Mouse (Mus musculus) adrenal gland (tissue): ENCODE measurements around the gene Agap1.

ENCODE experiments used
- intact Hi-C: fragments of 180-260 bp; cut with DNase I; formaldehyde crosslinking; loops from one replicate; pipeline ENCODE4 v1.15.1; 2025

Gene Agap1

DNA sequence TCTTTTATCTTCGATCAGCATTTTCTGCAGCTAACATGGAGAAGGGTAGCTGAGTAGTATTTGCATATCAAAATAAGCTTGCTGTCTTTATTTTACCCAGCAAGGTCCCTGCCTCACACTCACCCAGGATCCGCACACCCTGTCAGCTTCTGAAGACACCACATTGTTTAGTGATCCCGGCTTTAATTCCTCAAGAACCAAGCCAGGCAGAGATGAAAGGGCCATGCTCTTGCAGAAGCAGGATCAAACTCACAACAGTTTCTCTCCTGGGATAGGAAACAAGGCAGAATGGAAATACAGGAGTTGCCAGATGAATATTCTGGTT, 285.1 kb downstream of the Agap1 start:
- intact Hi-C loops: no loop called here

DNA sequence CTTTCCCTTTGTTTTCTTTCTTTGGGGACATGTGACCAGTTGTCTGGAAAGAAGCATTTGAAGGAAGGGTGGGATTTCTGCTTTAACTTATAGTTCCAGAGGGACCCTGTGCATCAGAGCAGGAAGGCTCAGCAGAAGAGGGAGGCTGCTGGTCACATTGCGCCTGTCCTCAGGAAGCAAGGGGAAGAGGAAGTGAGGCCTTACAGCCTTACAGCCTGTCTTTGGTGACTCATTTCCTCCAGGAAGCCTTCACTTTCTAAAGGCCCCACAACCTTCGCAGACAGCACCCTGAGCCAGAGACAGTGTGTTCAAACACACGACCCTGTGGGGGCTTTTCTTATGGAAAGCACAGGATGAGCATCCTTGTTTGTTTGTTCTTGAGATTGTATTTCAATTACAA, 287.8 kb downstream of the Agap1 start:
- intact Hi-C loops: no loop called here

DNA sequence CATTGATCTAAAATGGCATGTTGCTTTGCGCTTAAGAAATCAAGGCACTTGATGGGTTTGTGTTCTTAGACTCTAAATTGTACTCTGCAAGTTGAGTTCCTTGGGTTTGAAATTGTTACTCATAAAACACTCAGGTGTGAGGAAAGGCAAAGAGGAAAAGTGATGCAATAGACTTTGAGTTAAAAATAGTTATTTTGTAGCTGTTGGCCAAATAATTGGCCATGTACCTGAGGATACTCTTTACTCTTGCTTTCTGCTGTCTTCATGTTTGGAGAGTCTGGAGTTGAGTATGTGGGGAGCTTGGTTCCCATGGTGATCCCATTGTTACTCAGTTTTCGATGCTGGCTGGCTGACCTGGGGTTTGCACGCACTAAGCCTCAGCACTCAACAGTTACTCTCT, 291.6 kb downstream of the Agap1 start:
- intact Hi-C loops: no loop called here

DNA sequence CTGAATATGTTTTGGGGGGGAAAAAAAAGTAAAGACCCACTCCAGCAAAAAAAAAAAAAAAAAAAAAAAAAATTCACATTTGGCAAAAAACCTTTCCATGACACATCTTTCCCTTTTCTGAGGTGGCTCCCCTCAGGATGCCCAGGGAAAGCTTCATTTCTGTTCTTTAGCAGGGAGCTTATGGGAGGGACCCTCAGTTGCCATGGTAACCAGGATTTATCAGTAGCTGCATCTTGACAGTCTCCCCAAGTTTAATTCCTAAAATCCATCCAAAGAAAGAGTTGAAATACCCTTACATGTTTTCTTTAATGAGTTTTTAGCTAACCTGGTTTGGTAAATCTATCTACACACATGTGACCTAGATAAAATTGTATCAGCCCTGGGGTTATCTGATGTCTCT, 295.1 kb downstream of the Agap1 start:
- intact Hi-C loops: loop anchor here (10.0 kb wide), 1 partner anchor 195 kb away; no protein-coding TSS in a partner anchor

DNA sequence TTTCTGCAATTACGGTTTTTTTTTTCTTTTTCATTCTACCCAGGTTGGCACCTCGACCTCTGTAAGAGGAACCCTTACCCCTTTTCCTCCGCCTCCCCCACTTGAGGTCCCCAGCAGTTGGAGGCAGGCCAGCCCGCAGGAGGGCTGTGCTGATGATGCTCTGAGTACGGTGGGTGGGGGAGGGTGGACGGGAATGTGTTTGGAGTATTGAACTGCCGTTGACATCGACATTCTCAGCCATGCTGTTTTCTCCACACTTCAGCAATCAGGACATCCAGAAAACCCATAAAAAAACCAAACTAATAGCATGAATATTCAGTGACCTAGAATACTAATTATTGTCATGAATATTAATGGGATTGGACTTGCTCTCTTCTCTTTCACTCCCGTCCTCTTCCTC, 295.9 kb downstream of the Agap1 start:
- intact Hi-C loops: loop anchor here (10.0 kb wide), 1 partner anchor 194 kb away; no protein-coding TSS in a partner anchor

DNA sequence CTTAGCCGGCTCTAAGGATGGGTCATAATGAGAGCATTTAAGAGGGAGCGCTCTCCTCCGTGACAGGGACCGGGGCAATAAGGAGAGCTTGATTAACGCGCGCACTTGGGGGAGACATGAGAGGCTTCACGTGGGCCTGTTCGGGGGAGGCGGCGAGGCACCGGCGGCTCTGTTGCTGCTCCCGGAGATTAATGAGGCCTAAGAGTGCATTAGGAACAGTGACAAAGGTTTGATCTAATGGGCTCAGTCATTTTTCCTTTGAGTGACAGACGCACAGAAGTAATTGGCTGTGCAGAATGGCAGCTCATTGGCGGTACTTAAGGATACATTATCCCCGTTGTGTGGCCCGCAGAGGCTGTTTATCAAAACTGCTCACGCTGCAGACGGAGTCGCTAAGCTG, 296.3 kb downstream of the Agap1 start:
- intact Hi-C loops: loop anchor here (10.0 kb wide), 1 partner anchor 194 kb away; no protein-coding TSS in a partner anchor

DNA sequence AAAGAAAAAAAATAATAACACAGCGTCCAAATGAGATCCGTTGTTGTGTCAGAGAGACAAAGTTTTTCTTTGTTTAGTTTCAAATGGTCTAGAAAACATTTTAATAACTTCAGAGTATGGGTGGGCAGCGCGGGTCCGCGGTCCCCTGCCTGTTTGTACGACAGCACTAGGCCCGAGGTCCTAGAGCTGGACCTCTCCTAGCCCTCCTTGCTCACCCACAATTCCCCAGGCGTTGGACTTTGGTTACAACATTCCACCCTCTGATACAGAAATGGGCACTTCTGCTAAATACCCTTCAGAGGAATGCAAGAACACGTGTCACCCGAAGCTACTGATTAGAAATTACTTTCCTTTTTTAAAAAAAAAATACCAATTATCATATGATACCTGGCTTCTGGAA, 296.7 kb downstream of the Agap1 start:
- intact Hi-C loops: loop anchor here (10.0 kb wide), 1 partner anchor 193 kb away; no protein-coding TSS in a partner anchor

DNA sequence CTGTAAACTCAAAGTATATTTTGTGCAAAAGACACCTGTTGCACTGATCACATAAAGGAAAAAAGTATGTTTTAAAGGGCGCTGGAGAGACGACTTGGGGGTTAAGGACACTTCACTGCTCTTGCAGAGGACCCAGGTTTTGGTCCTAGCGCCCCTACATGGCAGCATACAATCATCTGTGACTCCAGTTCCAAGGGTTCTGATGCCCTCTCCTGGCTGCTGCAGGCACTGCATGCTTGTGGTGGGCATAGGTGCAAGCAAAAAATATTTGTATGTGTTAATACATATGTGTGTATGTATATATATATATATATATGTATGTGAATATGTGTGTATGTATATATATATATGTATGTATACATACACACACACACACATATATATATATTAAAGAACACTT, 298.1 kb downstream of the Agap1 start:
- intact Hi-C loops: loop anchor here (10.0 kb wide), 1 partner anchor 192 kb away; no protein-coding TSS in a partner anchor

DNA sequence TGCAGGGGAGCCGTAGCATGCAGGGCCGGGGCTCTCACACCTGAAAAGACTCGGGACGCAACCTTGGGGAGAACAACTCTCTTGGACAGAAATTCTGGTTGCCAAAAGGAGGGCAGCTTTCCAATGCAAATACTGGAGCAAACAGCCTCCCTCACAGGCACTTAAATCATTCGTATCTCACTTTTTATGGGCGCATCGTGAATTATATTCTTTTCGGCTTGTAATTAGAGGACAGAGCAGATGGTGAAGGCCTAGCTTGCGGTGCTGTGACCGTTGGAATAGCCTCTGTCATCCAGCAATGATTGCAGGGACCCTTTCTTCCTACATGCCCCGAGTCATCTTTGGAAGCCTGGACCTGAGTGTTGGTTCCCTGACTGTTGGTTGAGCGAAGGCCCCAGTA, 300.8 kb downstream of the Agap1 start:
- intact Hi-C loops: loop anchor here (10.0 kb wide), 1 partner anchor 189 kb away; no protein-coding TSS in a partner anchor

DNA sequence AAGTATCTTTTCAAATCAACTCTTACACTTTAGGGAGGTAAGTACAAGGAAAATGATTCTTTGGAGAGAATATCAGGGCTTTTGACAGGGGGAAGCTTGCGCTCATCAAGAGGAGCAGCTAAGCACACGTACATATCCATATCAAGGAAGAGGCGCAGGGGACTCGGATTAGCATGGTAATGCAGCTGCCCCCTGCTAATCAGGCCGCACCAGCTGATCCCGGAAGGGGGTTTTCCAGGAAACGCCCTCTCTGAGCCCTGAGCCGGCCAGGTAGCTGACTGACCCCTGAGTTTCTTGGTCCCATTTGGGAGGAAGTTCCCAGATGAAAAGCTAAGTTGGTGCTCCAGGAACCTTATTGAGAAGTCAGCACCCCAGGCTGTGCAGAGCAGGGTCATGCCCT, 301.8 kb downstream of the Agap1 start:
- intact Hi-C loops: loop anchor here (10.0 kb wide), 1 partner anchor 188 kb away; no protein-coding TSS in a partner anchor

DNA sequence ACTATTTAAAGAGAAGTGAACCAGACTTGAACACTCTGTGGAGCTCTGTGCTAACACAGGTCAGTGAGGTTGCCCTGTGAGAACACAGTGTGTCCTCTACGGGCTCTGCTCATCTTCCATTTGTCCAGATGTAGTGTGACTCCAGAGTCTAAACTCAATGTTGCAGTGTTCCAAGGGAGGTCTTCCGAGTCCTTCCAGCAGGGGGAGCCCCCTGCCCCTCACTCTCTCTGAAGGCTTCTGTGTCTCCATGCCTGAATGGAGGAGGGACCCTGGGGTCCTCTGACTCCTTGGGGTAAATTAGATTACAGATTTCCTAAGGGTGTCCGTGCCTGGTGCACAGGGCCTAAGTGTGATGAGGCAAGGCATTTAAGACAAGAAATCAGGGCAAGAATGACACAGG, 302.9 kb downstream of the Agap1 start:
- intact Hi-C loops: loop anchor here (10.0 kb wide), 1 partner anchor 187 kb away; no protein-coding TSS in a partner anchor

DNA sequence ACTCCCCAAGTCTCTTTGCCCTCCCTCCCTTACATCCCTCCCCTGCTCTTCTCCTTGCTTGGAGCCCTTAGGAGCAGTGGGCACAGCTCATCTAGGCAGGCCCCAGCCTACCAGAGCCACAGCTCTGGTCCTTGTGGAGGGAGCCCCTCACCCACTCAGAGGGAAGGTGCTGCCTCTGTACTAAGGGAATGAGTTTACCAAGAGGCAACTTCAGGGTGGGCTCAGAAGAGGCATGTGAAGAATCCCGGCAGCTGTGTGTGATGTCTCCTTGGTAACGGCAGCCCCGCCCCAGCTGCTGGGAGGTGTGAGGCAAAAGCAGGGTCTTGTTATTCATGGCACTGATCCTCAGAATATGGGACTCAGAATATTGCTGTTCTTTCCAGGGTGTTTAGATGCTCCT, 309.3 kb downstream of the Agap1 start:
- intact Hi-C loops: no loop called here

DNA sequence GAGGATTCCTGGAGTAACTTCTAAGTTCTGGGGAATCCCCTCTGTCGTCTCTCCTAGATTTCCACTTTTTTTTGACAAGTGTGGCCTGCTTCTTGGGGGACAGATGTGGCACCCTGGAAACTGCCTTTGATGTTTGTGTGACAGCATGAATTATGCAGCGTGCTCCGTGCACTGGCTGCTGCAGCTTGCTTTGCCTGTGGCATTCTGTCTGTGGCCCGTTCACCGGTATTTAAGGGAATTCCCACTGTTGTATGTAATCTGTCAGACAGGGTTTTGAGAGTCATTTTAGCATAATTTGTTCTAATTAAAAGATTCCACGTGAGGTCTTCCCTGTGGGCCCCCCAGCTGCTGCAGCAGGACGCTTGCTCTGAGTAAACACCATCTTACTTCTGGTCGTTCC, 312.3 kb downstream of the Agap1 start:
- intact Hi-C loops: no loop called here

DNA sequence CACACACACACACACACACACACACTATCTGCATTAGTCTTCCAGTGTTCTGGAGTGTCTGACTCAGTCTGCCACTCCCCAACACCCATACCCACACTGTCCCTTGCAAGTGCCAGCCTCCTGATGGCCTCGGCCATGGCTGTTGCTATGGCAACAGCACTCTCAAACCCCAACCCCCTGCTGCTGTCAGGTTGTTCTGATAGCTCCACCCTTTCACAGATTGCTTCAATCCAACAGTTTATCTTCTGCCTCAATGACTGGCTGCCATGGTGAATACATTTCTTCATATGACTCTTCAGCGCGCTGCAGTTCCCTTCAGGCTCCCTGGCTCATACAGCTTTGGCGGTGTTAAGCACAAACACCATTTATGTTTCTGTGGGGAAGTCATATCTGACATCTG, 315.0 kb downstream of the Agap1 start:
- intact Hi-C loops: no loop called here

DNA sequence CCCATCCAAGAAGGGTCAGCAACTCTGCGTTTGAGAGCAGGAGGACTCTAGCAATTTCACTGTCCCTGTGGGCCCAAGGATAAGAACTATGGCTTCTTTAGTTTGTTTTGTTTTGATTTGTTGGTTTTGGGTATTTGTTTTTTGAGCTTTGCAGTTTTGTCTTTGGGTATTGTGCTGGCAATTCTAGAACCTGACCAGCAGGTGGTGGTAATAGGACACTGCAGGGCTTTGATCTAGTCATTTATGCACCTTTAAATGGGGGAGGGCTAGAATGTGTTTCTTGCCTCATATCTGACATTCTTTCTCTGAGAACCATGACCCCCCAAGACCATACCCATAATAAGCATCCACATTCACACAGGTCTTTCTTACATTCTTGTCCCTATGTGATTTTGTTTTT, 315.7 kb downstream of the Agap1 start:
- intact Hi-C loops: no loop called here

DNA sequence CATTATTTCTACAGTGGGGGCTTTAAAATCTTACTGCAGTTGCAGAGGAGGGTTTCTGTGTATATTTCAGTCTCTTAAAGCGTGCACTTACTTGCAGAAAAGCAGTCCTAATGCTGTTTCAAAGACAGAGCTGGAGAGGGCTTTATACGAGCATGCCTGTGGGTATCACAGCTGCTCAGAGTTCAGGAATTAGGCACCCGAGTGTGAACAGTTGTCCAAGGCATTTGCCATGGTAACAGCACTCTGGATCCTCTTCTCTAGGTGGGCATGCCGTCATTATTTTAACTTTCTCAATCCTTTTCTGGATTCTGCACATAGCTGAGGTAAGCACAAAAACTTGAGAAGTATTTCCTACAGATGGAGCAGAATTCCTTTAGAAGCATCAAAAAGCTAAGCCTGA, 321.1 kb downstream of the Agap1 start:
- intact Hi-C loops: no loop called here

DNA sequence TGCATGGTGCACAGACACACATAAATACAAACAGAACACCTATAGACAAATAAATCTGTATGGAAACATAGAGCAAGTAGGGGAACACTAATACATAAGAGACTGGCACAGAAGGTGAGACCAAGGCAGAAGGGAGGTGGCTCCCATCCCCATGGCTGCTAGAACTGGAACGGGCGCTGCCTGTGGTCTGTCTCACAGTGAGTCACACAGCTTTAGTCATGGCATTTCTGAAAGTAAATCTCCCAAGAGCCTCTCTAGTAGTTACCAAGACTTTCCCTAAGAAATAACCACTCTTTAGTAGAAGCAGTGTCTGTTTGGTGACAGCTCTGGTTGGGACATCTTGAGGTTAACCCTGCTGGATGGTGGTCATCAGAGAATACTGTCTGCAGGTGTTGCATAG, 326.1 kb downstream of the Agap1 start:
- intact Hi-C loops: no loop called here

DNA sequence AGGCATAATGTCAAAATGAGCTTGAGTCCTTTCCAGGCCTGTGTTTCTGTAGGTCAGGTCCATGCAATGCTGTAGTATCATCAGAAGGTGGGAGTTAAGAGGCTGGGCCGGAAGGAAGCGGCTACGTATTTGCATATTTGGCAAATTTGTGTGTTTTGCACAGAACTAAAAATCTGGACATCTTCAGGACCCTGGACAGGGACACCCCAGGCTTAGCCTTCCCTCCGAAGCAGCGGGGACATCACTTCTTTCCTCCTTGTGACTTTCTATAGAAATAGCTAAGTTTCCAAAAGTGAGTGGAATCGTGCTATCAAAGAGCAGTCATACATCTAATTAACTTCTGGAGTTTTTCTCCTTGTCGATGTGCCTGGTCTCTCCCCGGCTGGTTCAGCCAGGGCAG, 327.3 kb downstream of the Agap1 start:
- intact Hi-C loops: no loop called here

DNA sequence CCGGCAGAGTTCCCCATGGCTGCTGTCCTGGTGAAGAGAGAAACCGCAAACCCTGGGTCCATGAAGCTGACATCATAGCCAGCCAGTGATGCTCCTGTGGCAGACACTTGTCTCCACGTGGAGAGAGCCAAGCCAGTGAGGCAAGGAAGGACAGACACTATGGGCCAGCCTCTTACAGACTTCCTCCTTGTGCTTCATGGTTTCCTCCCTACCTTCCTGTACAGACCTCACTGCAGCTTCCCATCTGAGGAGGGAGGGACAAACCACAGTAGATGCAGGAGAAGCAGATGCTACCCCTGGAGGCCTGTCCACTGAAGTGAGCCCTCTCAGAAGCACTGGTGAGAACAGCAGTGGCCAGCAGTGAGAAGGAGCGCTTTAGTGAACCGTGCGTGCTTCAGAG, 332.2 kb downstream of the Agap1 start:
- intact Hi-C loops: no loop called here

DNA sequence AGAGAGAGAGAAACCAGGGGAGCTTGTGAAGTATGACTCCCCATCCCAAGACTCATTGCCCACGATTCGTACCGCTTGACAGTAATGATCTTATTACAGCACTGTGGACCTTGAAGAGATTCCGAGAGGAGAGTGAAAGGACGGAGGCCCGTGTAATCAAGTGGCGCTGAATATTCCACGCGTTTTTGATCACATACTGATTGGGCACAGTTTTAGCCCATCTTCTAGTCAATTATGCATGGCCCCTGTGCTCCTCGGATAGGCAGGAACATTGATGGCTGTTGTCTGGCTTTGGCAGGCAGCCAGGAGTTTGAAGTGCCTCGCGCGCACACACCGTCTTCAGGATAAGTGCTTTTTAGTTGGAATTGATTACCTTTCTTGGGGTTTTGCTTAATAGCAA, 344.1 kb downstream of the Agap1 start:
- intact Hi-C loops: no loop called here

DNA sequence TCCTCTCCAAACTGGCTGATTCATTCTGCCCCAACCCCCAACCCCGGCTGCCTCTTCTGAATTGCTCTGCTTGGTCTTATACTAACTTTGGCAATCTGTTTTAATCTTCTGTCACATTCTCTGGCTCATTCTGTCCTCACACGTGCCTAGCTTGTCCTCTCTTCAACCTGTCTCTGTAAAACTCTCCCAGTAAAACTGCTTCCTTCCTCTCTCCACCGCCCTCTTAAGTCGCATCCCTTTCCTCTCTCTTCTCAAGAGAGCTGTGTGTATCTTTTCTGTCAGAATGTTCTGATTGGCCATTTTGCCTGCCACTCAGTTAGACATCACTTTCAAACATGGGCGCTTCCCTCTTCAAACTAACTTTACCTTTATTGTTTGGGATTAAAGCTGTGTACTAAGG, 346.9 kb downstream of the Agap1 start:
- intact Hi-C loops: no loop called here

DNA sequence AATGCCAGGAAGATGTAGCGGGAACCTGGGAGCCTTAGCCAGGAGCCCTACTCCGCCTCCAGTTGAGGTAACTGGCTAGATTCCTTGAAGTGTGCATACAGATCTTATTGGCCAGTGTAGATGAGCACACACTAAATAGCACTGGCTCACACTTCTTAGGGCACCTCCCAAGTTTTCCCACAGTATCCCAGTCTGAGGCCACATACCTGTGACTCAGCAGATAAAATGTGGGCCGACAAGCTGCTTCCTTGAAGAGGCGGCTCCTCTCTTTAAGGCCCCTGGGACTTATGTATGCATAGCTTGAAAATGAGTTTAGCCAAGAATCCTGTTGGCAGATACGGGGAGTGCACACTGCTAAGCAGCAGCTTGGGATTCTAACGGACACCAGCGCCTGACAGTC, 350.4 kb downstream of the Agap1 start:
- intact Hi-C loops: no loop called here

DNA sequence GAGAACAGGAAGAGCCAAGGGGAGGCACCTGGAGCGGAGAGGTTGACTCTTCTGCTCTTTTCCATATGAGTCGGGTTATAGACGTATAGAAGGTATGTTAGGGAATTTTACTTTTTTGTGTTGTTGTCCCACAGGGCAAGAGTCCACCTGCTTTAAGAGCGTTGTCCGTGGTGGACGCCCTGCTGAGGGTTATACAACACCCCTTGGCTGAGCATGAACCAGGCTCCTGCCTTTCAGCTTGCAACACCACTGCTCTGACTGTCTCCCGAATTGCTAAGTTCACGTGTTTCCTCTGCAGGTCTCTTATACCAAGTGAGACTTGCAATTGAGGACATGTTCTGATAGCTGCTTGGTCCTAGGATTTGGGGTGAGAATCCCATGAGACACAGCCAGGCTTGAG, 358.2 kb downstream of the Agap1 start:
- intact Hi-C loops: no loop called here
